Mouse (Mus musculus) CH12.LX (cell line): ENCODE measurements around the gene Gbp9.

Experiments used
- BHLHE40 ChIP-seq: IDR thresholded peaks from 2 replicates; pipeline ENCODE4 v1.6.1; 2011; ENCODE audit warnings: mild to moderate bottlenecking, low read depth, low read length, improper control_type of control experiment
- CHD1 ChIP-seq: IDR thresholded peaks from 2 replicates; pipeline ENCODE4 v1.6.1; 2012; ENCODE audit warnings: low read depth, low read length, improper control_type of control experiment, inconsistent platforms
- CHD2 ChIP-seq: IDR thresholded peaks from 2 replicates; pipeline ENCODE4 v1.6.1; 2011; ENCODE audit warnings: low read length, improper control_type of control experiment
- CTCF ChIP-seq, 2 experiments: IDR thresholded peaks in 1 of 2; conservative IDR thresholded peaks in 1 of 2; 2 replicates each; pipeline ENCODE4 v1.5.1; 2011 to 2012; ENCODE audit warnings: low read depth in 2 of 2, low read length in 2 of 2, improper control_type of control experiment in 1 of 2, inconsistent platforms in 1 of 2, mild to moderate bottlenecking in 1 of 2, moderate library complexity in 1 of 2
- EP300 ChIP-seq: IDR thresholded peaks from 2 replicates; pipeline ENCODE4 v1.6.1; 2011; ENCODE audit warnings: low read length, improper control_type of control experiment
- MAX ChIP-seq: IDR thresholded peaks from 2 replicates; pipeline ENCODE4 v1.6.1; 2011; ENCODE audit warnings: low read length, improper control_type of control experiment
- MXI1 ChIP-seq: IDR thresholded peaks from 2 replicates; pipeline ENCODE4 v1.6.1; 2011; ENCODE audit warnings: mild to moderate bottlenecking, low read depth, low read length, improper control_type of control experiment
- NRF1 ChIP-seq: IDR thresholded peaks from 2 replicates; pipeline ENCODE4 v1.6.1; 2014; ENCODE audit warnings: low read depth, mild to moderate bottlenecking, inconsistent platforms, low read length, improper control_type of control experiment, moderate library complexity
- PAX5 ChIP-seq: IDR thresholded peaks from 2 replicates; pipeline ENCODE4 v1.6.1; 2012; ENCODE audit warnings: low read length, inconsistent platforms, mixed read lengths
- POLR2A ChIP-seq: IDR thresholded peaks from 2 replicates; pipeline ENCODE4 v1.6.1; 2011; ENCODE audit warnings: low read depth, mild to moderate bottlenecking, improper control_type of control experiment, low read length
- POLR2AphosphoS2 ChIP-seq: IDR thresholded peaks from 2 replicates; pipeline ENCODE4 v1.6.1; 2011; ENCODE audit warnings: low read depth, low read length, improper control_type of control experiment
- TCF12 ChIP-seq: IDR thresholded peaks from 2 replicates; pipeline ENCODE4 v1.6.1; 2014; ENCODE audit warnings: low read depth, mild to moderate bottlenecking, inconsistent platforms, low read length, improper control_type of control experiment
- USF2 ChIP-seq: conservative IDR thresholded peaks from 2 replicates; pipeline ENCODE4 v1.6.1; 2011; ENCODE audit warnings: low read depth, low read length, improper control_type of control experiment

DNA sequence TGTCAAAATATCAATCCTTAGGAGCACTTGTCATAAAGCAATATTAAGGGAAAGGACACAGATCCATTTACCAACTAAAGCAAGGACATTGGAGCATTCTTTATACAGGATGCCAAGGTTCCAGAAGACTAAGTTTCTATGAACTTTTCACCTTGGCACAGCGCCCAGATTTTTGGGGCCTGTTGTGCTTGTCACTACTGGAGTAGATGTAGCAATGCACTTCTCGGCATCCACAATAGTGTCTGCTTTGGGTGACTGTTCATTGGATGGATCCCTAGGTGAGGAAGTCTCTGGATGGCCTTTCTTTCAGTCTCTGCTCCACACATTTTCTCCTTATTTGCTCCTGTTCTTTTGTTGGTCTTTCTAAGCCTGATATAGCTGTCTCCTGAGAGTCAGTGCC lies 107.0 kb downstream of the Gbp9 start:
- TF ChIP-seq CTCF (conservative IDR thresholded peaks at IDR 0.05 in 1 of 2, IDR thresholded peaks at IDR 0.05 in 1 of 2; ENCODE audit: low read depth in 2 of 2, low read length in 2 of 2): no peak
- TF ChIP-seq MXI1: no peak
- TF ChIP-seq NRF1: no peak
- no peak for TF ChIP-seq POLR2A
- no peak for TF ChIP-seq USF2
- TF ChIP-seq MAX: no peak
- no peak for TF ChIP-seq BHLHE40
- TF ChIP-seq POLR2AphosphoS2: no peak
- no peak for TF ChIP-seq PAX5
- no peak for TF ChIP-seq EP300
- TF ChIP-seq CHD1: no peak
- no peak for TF ChIP-seq CHD2
- TF ChIP-seq TCF12: no peak
